Mouse (Mus musculus): ENCODE data around the gene Fgfbp3. TPM values are rescaled to one million over a fixed set of nuclear protein-coding genes. Genes with fewer than 3 reads are reported as not detected.
"Not testable (repeated sequence)": the region's sequence is repeated elsewhere in the genome, so short reads cannot be mapped to it uniquely, and the experiment has no call there.

The Fgfbp3 gene
- polyA plus RNA-seq, 1 experiment from 2014 or later = 21.4 TPM

- not testable (repeated sequence) for H3K9ac ChIP-seq (ENCODE audit: low read length); H3K4me3 ChIP-seq (ENCODE audit: low read depth, low read length); H3K4me1 ChIP-seq (ENCODE audit: control insufficient read depth, insufficient read depth, low read length); H3K9me3 ChIP-seq (replicated peaks; ENCODE audit: control insufficient read depth, low read length); H3K27me3 ChIP-seq (replicated peaks; ENCODE audit: control insufficient read depth, insufficient read depth, low read length); ATAC-seq; H3K4me2 ChIP-seq (ENCODE audit: low read length); DNase-seq (ENCODE audit: low spot score); H3K27ac ChIP-seq (ENCODE audit: low read depth, low read length)
- WGBS = 84% methylated on average over 3 of the region's 3 CpGs
- peaks cover 71% of the 10 kb centered on the region for H3K36me3 ChIP-seq (ENCODE audit: control insufficient read depth, insufficient read depth, low read length)
Measured at GRCm38 (mm10) chr19:36868675-36869074, 50.7 kb downstream of the Fgfbp3 start.

Other genes with a start within 250 kb of the Fgfbp3 start
- gene Ppp1r3c, start 183.0 kb downstream of the Fgfbp3 start, polyA plus RNA-seq (2014; fragmentation: Nextera tagmentation; extraction: Ambion mirVana) = 8.9 and 9.3 TPM in 2 replicates
- gene Tnks2, start 85.4 kb downstream of the Fgfbp3 start, polyA plus RNA-seq (2014; fragmentation: Nextera tagmentation; extraction: Ambion mirVana) = 50.0 and 50.7 TPM in 2 replicates
- 11.4 and 13.4 TPM in 2 replicates for gene Btaf1, start 6.5 kb upstream of the Fgfbp3 start, polyA plus RNA-seq (2014; fragmentation: Nextera tagmentation; extraction: Ambion mirVana)